In genomic region chr8:22273142-22273541, GRCm38 (mm10) we compare ENCODE assay signal across 28 mouse cellular contexts. TPM values are rescaled to one million over a fixed set of nuclear protein-coding genes. Genes with fewer than 3 reads are reported as not detected.
DNase-seq lines count a peak whose midpoint lies in the region; ATAC-seq lines count a peak whose summit lies in the region.
"Had no signal": no experiment of that assay in that cellular context is flagged by ENCODE, and none has a peak within 500 bp of the region (broad histone marks: within the 10 kb centered on the region; RNA-seq: fewer than 3 reads in every experiment).

No protein-coding gene starts in this region.

- ATAC-seq in CD4-positive, CD25-positive, alpha-beta regulatory T cell, adult 4 months, result no peak
- ATAC-seq: activated CD4-positive, CD25-positive, alpha-beta regulatory T cell, adult 4 months; forebrain, embryonic 14.5 days; forebrain, embryonic 16.5 days; Patski had no signal

- DNase-seq in CD4-positive, CD25-positive, alpha-beta regulatory T cell, adult 2 months (ENCODE audit: low read depth, low spot score), result peak; percentile 1
- DNase-seq in 3134 (ENCODE audit: extremely low read depth, insufficient read length, low spot score) (peak; percentile 7), A20 (ENCODE audit: low read depth, low spot score) (peak; percentile 13)
- DNase-seq in induced T-regulatory cell, adult 2 months (ENCODE audit: low read depth), result peak; percentile 7
- DNase-seq in lung, postnatal 4 days, result no peak
- no peak for DNase-seq in spleen, postnatal 14 days (ENCODE audit: low spot score in 2 of 2)
- DNase-seq: adrenal gland, adult 8-10 months; adrenal gland, postnatal 25 days; cerebellum, adult 11 months; cerebellum, adult 18-20 months; cerebellum, adult 8-10 months; cerebellum, adult 9-11 months; cerebellum, postnatal 14 days; cerebellum, postnatal 36 days; embryo, embryonic 11 days had no signal

RNA-seq across cellular contexts. Expression of gene Tpte, which starts 10.1 kb away (rescaled TPM):
- not detected for polyA plus RNA-seq in CD4-positive, CD25-positive, alpha-beta regulatory T cell, adult 4 months (2017; shearing (Covaris generic))
- polyA plus RNA-seq: activated CD4-positive, CD25-positive, alpha-beta regulatory T cell, adult 4 months; C2C12; embryonic facial prominence, embryonic 11.5 days; embryonic facial prominence, embryonic 13.5 days; embryonic facial prominence, embryonic 15.5 days; erythroblast, embryonic 14.5 days; forebrain, embryonic 10.5 days; forebrain, embryonic 14.5 days; forebrain, embryonic 16.5 days; frontal cortex, adult 2 months; G1E; Patski had no signal

RNA-seq across cellular contexts. Expression of gene Thsd1, which starts 46.0 kb away (rescaled TPM):
- under 1 TPM; 0.46 to 0.53 TPM for polyA plus RNA-seq in CD4-positive, CD25-positive, alpha-beta regulatory T cell, adult 4 months (2017; shearing (Covaris generic))
- polyA plus RNA-seq: erythroblast, embryonic 14.5 days; G1E had no signal

Comparison
In these comparisons a context has a peak if more than half of its experiments do, and no peak if none do; other contexts are left out.
1. DNase-seq: peak in CD4-positive, CD25-positive, alpha-beta regulatory T cell, adult 2 months (single experiment), 3134 (single experiment), A20 (single experiment) and induced T-regulatory cell, adult 2 months (single experiment); none in lung, postnatal 4 days (0 of 2) and spleen, postnatal 14 days (0 of 2).